Mouse (Mus musculus) spleen, adult 2 months (tissue): ENCODE measurements around the gene Shisal1.

Experiments
- CTCF ChIP-seq: fragments of 200-500 bp; IDR thresholded peaks from 2 replicates; pipeline ENCODE4 v1.5.1; 2011; ENCODE audit warnings: mild to moderate bottlenecking, inconsistent platforms; ENCODE audit not compliant: insufficient read depth, insufficient read length, insufficient replicate concordance; ENCODE audit errors: extremely low read depth
- POLR2A ChIP-seq: fragments of 200-500 bp; IDR thresholded peaks from 2 replicates; pipeline ENCODE4 v1.6.1; 2011; ENCODE audit warnings: low read depth, low read length, inconsistent platforms

DNA sequence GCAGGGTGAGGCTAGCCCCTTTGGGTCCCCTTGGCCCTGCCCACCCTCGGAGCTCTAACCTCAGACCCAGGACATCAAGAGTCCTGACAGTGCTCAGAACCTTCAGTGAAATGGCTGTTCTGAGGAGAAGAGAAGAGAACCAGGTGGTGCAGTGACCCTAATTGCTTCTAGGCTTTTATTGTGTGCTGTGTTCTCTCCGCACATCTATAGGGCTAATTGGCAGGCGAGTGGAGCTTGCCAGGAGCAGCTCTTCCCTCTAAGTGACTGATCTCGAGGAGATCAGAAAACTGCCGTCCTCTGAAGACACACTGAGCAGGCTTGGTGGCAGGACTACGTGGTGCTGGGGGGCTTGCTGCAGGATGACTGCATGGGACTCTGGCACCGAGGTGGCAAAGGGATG is 43.6 kb upstream of the Shisal1 start:
- TF ChIP-seq POLR2A (no peak), CTCF (no peak)
